Mouse (Mus musculus): ENCODE measurements at regions not wholly inside any gene's neighbourhood (a gene's known extent, or its start where the extent isn't known, plus 50 kb on each side); places are given as distances from the start of the nearest gene placed in this dataset.

DNA sequence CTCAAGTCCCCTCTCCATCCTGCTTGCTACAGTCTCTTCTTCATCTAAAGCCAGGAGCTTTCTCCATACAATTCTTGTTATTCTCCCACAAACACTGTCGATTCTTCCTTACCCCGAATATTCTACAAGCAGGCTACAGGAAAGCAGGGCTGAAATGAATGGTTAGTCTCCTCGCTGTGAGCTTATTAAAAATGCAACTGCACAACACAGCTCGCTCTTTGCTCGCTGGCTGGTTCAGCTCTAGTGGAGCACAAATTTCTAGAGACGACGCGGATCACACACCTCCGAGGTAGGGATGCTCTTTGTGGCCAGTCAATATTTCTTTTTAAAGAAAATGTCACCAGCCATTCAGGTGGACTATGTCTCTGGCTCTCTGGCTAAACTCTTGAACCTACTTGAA is 425.9 kb downstream of the Nedd1 start:
- no peak overlapping the region for H3K4me3 ChIP-seq (ENCODE audit: insufficient read depth, poor library complexity, severe bottlenecking)

DNA sequence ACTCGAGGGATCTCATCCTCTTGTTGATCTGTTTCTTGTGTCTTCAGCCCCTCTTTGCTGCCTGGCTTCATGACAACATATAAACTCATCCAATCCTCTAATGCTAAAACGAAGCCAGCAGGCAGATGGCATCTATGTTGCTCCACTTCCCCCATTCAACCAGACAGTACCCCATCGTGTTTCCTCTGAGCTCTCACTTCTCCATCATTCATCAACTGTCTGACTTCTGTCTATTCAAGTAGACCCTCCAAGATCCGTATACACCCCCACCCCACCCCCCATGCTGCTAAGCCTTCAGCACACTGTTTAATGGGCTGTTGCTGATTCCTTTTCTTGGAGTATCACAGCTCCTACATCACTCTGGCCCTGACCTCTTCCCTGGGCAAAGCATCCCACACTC is 429.0 kb downstream of the Nedd1 start:
- H3ac ChIP-seq (ENCODE audit: control insufficient read depth, insufficient read length, low read depth): no peak overlapping the region
- TF ChIP-seq MYOD1 (IDR thresholded peaks at IDR 0.05; ENCODE audit: control insufficient read depth, insufficient read length, low read depth): no peak
- no peak for TF ChIP-seq CEBPB (IDR thresholded peaks at IDR 0.05; ENCODE audit: low read depth)
- TF ChIP-seq MYOG (IDR thresholded peaks at IDR 0.05; ENCODE audit: control insufficient read depth, extremely low read depth, insufficient read length): no peak
- TF ChIP-seq CTCF (IDR thresholded peaks at IDR 0.05; ENCODE audit: control insufficient read depth, insufficient read depth, insufficient read length): no peak
- no peak for TF ChIP-seq USF1 (IDR thresholded peaks at IDR 0.05; ENCODE audit: low read depth)
- no peak for TF ChIP-seq MAX (IDR thresholded peaks at IDR 0.05)
- TF ChIP-seq FOSL1 (IDR thresholded peaks at IDR 0.05; ENCODE audit: insufficient read depth, low read length, poor library complexity, severe bottlenecking): no peak
- H3K36me3 ChIP-seq (ENCODE audit: control insufficient read depth, insufficient read depth): no peaks in the 10 kb centered on the region
- no peaks in the 10 kb centered on the region for H3K79me3 ChIP-seq (ENCODE audit: low read depth)
- H3K4me3 ChIP-seq (ENCODE audit: insufficient read depth, poor library complexity, severe bottlenecking): no peak overlapping the region
- no peaks in the 10 kb centered on the region for H3K27me3 ChIP-seq (ENCODE audit: control insufficient read depth, insufficient read depth, insufficient read length)
- no peaks in the 10 kb centered on the region for H3K79me2 ChIP-seq (ENCODE audit: control insufficient read depth, insufficient read depth)

More for the DNA sequence above, 425.9 kb downstream of the Nedd1 start:
- no peaks in the 10 kb centered on the region for H3K79me3 ChIP-seq (ENCODE audit: low read depth)
- TF ChIP-seq CTCF (IDR thresholded peaks at IDR 0.05; ENCODE audit: control insufficient read depth, insufficient read depth, insufficient read length) (no peak), MYOG (IDR thresholded peaks at IDR 0.05; ENCODE audit: control insufficient read depth, extremely low read depth, insufficient read length) (no peak), MAX (IDR thresholded peaks at IDR 0.05) (no peak), USF1 (IDR thresholded peaks at IDR 0.05; ENCODE audit: low read depth) (no peak), CEBPB (IDR thresholded peaks at IDR 0.05; ENCODE audit: low read depth) (no peak)
- no peaks in the 10 kb centered on the region for H3K27me3 ChIP-seq (ENCODE audit: control insufficient read depth, insufficient read depth, insufficient read length)
- no peaks in the 10 kb centered on the region for H3K36me3 ChIP-seq (ENCODE audit: control insufficient read depth, insufficient read depth)
- H3K79me2 ChIP-seq (ENCODE audit: control insufficient read depth, insufficient read depth): no peaks in the 10 kb centered on the region
- no peak overlapping the region for H3ac ChIP-seq (ENCODE audit: control insufficient read depth, insufficient read length, low read depth)

DNA sequence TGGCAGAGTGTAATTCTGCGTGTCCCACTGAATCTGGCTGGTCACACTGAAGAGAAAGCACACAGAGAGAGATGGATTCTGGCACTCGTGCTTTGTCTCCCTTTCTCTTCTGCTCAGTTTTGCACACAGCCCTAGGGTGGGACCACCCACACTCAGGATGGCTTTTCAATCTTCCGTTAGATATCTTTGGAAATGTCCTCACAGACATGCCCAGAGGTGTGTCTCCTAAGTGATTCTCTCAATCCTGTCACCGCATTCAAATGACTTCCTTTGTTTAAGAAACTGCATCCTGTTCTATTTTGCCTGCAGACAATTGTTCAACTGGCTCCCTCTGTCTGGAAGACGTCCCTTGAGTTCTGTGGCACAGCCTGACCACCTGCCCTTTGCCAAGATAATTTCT is 433.0 kb downstream of the Nedd1 start:
- no peaks in the 10 kb centered on the region for H3K27me3 ChIP-seq (ENCODE audit: control insufficient read depth, insufficient read depth, insufficient read length)
- H3K79me3 ChIP-seq (ENCODE audit: low read depth): no peaks in the 10 kb centered on the region
- H3K4me3 ChIP-seq (ENCODE audit: insufficient read depth, poor library complexity, severe bottlenecking): no peak overlapping the region
- no peak overlapping the region for H3ac ChIP-seq (ENCODE audit: control insufficient read depth, insufficient read length, low read depth)
- H3K36me3 ChIP-seq (ENCODE audit: control insufficient read depth, insufficient read depth): no peaks in the 10 kb centered on the region
- TF ChIP-seq CTCF (IDR thresholded peaks at IDR 0.05; ENCODE audit: control insufficient read depth, insufficient read depth, insufficient read length) (no peak), CEBPB (IDR thresholded peaks at IDR 0.05; ENCODE audit: low read depth) (no peak), USF1 (IDR thresholded peaks at IDR 0.05; ENCODE audit: low read depth) (no peak), MYOG (IDR thresholded peaks at IDR 0.05; ENCODE audit: control insufficient read depth, extremely low read depth, insufficient read length) (no peak), FOSL1 (IDR thresholded peaks at IDR 0.05; ENCODE audit: insufficient read depth, low read length, poor library complexity, severe bottlenecking) (no peak), MYOD1 (IDR thresholded peaks at IDR 0.05; ENCODE audit: control insufficient read depth, insufficient read length, low read depth) (no peak), MAX (IDR thresholded peaks at IDR 0.05) (no peak)
- H3K79me2 ChIP-seq (ENCODE audit: control insufficient read depth, insufficient read depth): no peaks in the 10 kb centered on the region

DNA sequence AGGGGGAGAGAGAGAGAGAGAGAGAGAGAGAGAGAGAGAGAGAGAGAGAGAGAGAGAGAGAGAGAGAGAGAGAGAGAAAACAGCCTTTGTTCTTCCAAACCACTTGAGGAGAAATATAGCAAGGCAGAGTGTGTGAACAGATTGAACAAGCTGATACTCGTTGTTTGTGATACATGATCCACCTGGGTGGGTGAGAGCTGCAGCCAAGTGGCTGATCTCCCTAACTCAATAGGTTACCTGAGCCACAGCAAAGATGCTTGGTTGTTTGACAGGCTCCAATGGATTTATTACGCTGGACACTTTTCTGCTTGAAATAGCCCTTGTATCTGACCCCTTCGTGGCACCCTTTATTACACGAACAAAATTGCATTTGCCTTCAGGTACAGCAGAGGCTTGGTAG is 438.0 kb downstream of the Nedd1 start:
- no peak overlapping the region for H3K4me3 ChIP-seq (ENCODE audit: insufficient read depth, poor library complexity, severe bottlenecking)
- no peaks in the 10 kb centered on the region for H3K36me3 ChIP-seq (ENCODE audit: control insufficient read depth, insufficient read depth)
- H3ac ChIP-seq (ENCODE audit: control insufficient read depth, insufficient read length, low read depth): no peak overlapping the region
- no peaks in the 10 kb centered on the region for H3K79me3 ChIP-seq (ENCODE audit: low read depth)
- H3K27me3 ChIP-seq (ENCODE audit: control insufficient read depth, insufficient read depth, insufficient read length): no peaks in the 10 kb centered on the region
- no peaks in the 10 kb centered on the region for H3K79me2 ChIP-seq (ENCODE audit: control insufficient read depth, insufficient read depth)
- TF ChIP-seq CEBPB (IDR thresholded peaks at IDR 0.05; ENCODE audit: low read depth): no peak
- no peak for TF ChIP-seq MYOD1 (IDR thresholded peaks at IDR 0.05; ENCODE audit: control insufficient read depth, insufficient read length, low read depth)
- no peak for TF ChIP-seq USF1 (IDR thresholded peaks at IDR 0.05; ENCODE audit: low read depth)
- TF ChIP-seq CTCF (IDR thresholded peaks at IDR 0.05; ENCODE audit: control insufficient read depth, insufficient read depth, insufficient read length): no peak
- TF ChIP-seq MYOG (IDR thresholded peaks at IDR 0.05; ENCODE audit: control insufficient read depth, extremely low read depth, insufficient read length): no peak
- no peak for TF ChIP-seq MAX (IDR thresholded peaks at IDR 0.05)
- TF ChIP-seq FOSL1 (IDR thresholded peaks at IDR 0.05; ENCODE audit: insufficient read depth, low read length, poor library complexity, severe bottlenecking): no peak

DNA sequence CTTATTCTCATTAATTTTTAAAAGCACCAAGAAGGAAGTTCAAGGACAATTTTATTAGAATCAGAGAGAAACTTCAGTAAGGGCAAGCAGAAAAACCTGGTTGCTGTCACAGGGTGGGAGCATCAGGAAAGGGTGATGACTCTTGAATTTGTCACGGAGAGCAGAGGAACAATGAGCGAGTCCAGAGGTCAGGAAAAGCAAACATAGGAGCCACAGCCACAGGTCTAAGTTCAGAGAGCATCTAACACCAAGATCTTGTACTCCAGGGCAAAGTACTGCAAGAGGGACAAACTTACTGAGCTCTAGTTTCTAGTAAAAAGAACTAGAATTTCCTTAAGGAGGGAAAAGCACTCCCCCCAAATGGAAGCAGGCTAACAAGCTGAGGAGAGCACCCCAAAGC is 444.2 kb downstream of the Nedd1 start:
- H3K36me3 ChIP-seq (ENCODE audit: control insufficient read depth, insufficient read depth): no peaks in the 10 kb centered on the region
- no peaks in the 10 kb centered on the region for H3K27me3 ChIP-seq (ENCODE audit: control insufficient read depth, insufficient read depth, insufficient read length)
- no peak overlapping the region for H3ac ChIP-seq (ENCODE audit: control insufficient read depth, insufficient read length, low read depth)
- H3K4me3 ChIP-seq (ENCODE audit: insufficient read depth, poor library complexity, severe bottlenecking): no peak overlapping the region
- no peaks in the 10 kb centered on the region for H3K79me3 ChIP-seq (ENCODE audit: low read depth)
- TF ChIP-seq CTCF (IDR thresholded peaks at IDR 0.05; ENCODE audit: control insufficient read depth, insufficient read depth, insufficient read length) (no peak), FOSL1 (IDR thresholded peaks at IDR 0.05; ENCODE audit: insufficient read depth, low read length, poor library complexity, severe bottlenecking) (no peak), MAX (IDR thresholded peaks at IDR 0.05) (no peak), MYOD1 (IDR thresholded peaks at IDR 0.05; ENCODE audit: control insufficient read depth, insufficient read length, low read depth) (no peak), CEBPB (IDR thresholded peaks at IDR 0.05; ENCODE audit: low read depth) (no peak), MYOG (IDR thresholded peaks at IDR 0.05; ENCODE audit: control insufficient read depth, extremely low read depth, insufficient read length) (no peak), USF1 (IDR thresholded peaks at IDR 0.05; ENCODE audit: low read depth) (no peak)
- no peaks in the 10 kb centered on the region for H3K79me2 ChIP-seq (ENCODE audit: control insufficient read depth, insufficient read depth)

DNA sequence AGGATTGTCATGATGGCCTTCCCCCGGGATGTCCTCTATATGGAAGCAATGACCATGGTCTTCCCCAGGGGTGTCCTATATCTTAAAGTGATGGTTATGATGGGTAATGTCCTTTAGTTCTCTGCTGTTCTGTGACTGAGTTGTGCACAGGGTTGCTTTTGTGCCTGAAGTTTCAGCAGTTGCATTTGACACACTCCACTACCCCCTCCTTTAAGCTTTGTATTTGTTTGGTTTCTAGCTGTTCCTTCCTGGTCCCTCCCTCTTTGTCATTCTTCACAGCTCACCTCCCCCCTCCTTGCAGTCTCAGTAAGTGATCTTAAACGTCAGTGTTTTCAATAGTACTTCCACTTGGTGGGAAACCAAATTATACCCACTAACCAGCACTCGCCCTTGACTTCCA is 464.4 kb downstream of the Nedd1 start:
- TF ChIP-seq MYOG (IDR thresholded peaks at IDR 0.05; ENCODE audit: control insufficient read depth, extremely low read depth, insufficient read length): no peak
- no peak for TF ChIP-seq FOSL1 (IDR thresholded peaks at IDR 0.05; ENCODE audit: insufficient read depth, low read length, poor library complexity, severe bottlenecking)
- no peak for TF ChIP-seq USF1 (IDR thresholded peaks at IDR 0.05; ENCODE audit: low read depth)
- no peak for TF ChIP-seq MYOD1 (IDR thresholded peaks at IDR 0.05; ENCODE audit: control insufficient read depth, insufficient read length, low read depth)
- TF ChIP-seq CEBPB (IDR thresholded peaks at IDR 0.05; ENCODE audit: low read depth): no peak
- TF ChIP-seq MAX (IDR thresholded peaks at IDR 0.05): no peak
- no peak for TF ChIP-seq CTCF (IDR thresholded peaks at IDR 0.05; ENCODE audit: control insufficient read depth, insufficient read depth, insufficient read length)
- Histone ChIP-seq H3K27me3 (ENCODE audit: control insufficient read depth, insufficient read depth, insufficient read length) (no peaks in the 10 kb centered on the region), H3K36me3 (ENCODE audit: control insufficient read depth, insufficient read depth) (no peaks in the 10 kb centered on the region), H3K79me3 (ENCODE audit: low read depth) (no peaks in the 10 kb centered on the region), H3K79me2 (ENCODE audit: control insufficient read depth, insufficient read depth) (no peaks in the 10 kb centered on the region), H3K4me3 (ENCODE audit: insufficient read depth, poor library complexity, severe bottlenecking) (no peak overlapping the region), H3ac (ENCODE audit: control insufficient read depth, insufficient read length, low read depth) (no peak overlapping the region)
